Mouse (Mus musculus) MEL (cell line): ENCODE measurements around the gene Apol7a.

Experiments used
- MAX ChIP-seq: IDR thresholded peaks from 2 replicates; pipeline ENCODE4 v1.6.1; 2011; ENCODE audit warnings: low read length, improper control_type of control experiment
- MEF2A ChIP-seq: IDR thresholded peaks from 2 replicates; pipeline ENCODE4 v1.6.1; 2014; ENCODE audit warnings: low read depth, mild to moderate bottlenecking, inconsistent platforms, low read length, improper control_type of control experiment; ENCODE audit not compliant: poor library complexity, insufficient replicate concordance, severe bottlenecking; ENCODE audit errors: extremely low read depth
- MYC ChIP-seq: IDR thresholded peaks from 2 replicates; pipeline ENCODE4 v1.6.1; 2011; ENCODE audit warnings: low read depth, mild to moderate bottlenecking, low read length, improper control_type of control experiment, moderate library complexity
- POLR2A ChIP-seq, 2 experiments: IDR thresholded peaks; 2 replicates each; pipeline ENCODE4 v1.6.1; 2011 to 2012; ENCODE audit warnings: low read length in 2 of 2, mild to moderate bottlenecking in 2 of 2, control low read depth in 1 of 2, improper control_type of control experiment in 1 of 2, low read depth in 1 of 2, moderate library complexity in 1 of 2; ENCODE audit not compliant: control insufficient read depth in 1 of 2, insufficient read depth in 1 of 2, poor library complexity in 1 of 2
- RCOR1 ChIP-seq: IDR thresholded peaks from 2 replicates; pipeline ENCODE4 v1.6.1; 2012; ENCODE audit warnings: low read depth, mild to moderate bottlenecking, inconsistent platforms, low read length, improper control_type of control experiment
- SIN3A ChIP-seq: IDR thresholded peaks from 2 replicates; pipeline ENCODE4 v1.6.1; 2012; ENCODE audit warnings: low read length, improper control_type of control experiment, inconsistent platforms
- TBP ChIP-seq: IDR thresholded peaks from 2 replicates; pipeline ENCODE4 v1.8.0; 2011; ENCODE audit warnings: low read depth, low read length, improper control_type of control experiment
- USF1 ChIP-seq: IDR thresholded peaks from 2 replicates; pipeline ENCODE4 v1.6.1; 2014; ENCODE audit warnings: low read depth, mild to moderate bottlenecking, inconsistent platforms, low read length, improper control_type of control experiment, moderate library complexity

GRCm38 (mm10) chr15:77352863-77353262 lies 46.0 kb downstream of the Apol7a start:
- TF ChIP-seq TBP (no peak), POLR2A (IDR thresholded peaks at IDR 0.05; ENCODE audit: control insufficient read depth in 1 of 2, insufficient read depth in 1 of 2, low read depth in 1 of 2, low read length in 2 of 2, poor library complexity in 1 of 2) (no peak), MEF2A (no peak), SIN3A (no peak), RCOR1 (no peak), MAX (no peak), USF1 (no peak), MYC (no peak)
